ENCODE assay signal across 14 mouse cellular contexts in genomic region chr5:114179541-114179940, GRCm38 (mm10). TPM values are rescaled to one million over a fixed set of nuclear protein-coding genes. Genes with fewer than 3 reads are reported as not detected.
DNase-seq lines count a peak whose midpoint lies in the region; ATAC-seq and TF ChIP-seq lines count a peak whose summit lies in the region.
"Had no signal": no experiment of that assay in that cellular context is flagged by ENCODE, and none has a peak within 500 bp of the region (broad histone marks: within the 10 kb centered on the region; RNA-seq: fewer than 3 reads in every experiment).

No protein-coding gene starts in this region.

- H3K9me3 ChIP-seq in liver, embryonic 11.5 days (ENCODE audit: control insufficient read depth, low read length): no peaks in the 10 kb centered on the region
- no peaks in the 10 kb centered on the region for H3K9me3 ChIP-seq in midbrain, embryonic 13.5 days
- H3K9me3 ChIP-seq: embryonic facial prominence, embryonic 12.5 days; forebrain, embryonic 15.5 days; liver, embryonic 12.5 days had no signal

- no peak overlapping the region for H3K4me2 ChIP-seq in liver, embryonic 11.5 days
- no peak overlapping the region for H3K4me2 ChIP-seq in midbrain, embryonic 13.5 days (replicated peaks)
- H3K4me2 ChIP-seq: embryonic facial prominence, embryonic 12.5 days; forebrain, embryonic 15.5 days; liver, embryonic 12.5 days; midbrain, embryonic 11.5 days had no signal

- H3K4me1 ChIP-seq in liver, adult 2 months (ENCODE audit: control insufficient read depth, insufficient read depth, low read length): peaks cover 27% of the 10 kb centered on the region
- peaks cover 4% of the 10 kb centered on the region for H3K4me1 ChIP-seq in liver, embryonic 11.5 days (replicated peaks; ENCODE audit: control insufficient read depth, insufficient read depth, low read length)
- H3K4me1 ChIP-seq in midbrain, embryonic 13.5 days (replicated peaks): peaks cover 12% of the 10 kb centered on the region

- H3K79me2 ChIP-seq in liver, adult 2 months (ENCODE audit: control insufficient read depth, insufficient read depth, low read length): peaks cover 7% of the 10 kb centered on the region; the same call in 1 of the 2 replicates

- no peak for TF ChIP-seq POLR2A in liver, adult 2 months (IDR thresholded peaks at IDR 0.05; ENCODE audit: extremely low read depth, insufficient read depth, low read length)

- H3K36me3 ChIP-seq in liver, adult 2 months (ENCODE audit: control insufficient read depth, insufficient read depth, low read length): peaks cover 8% of the 10 kb centered on the region
- H3K36me3 ChIP-seq in liver, embryonic 11.5 days (ENCODE audit: control insufficient read depth, insufficient read depth, low read length): no peaks in the 10 kb centered on the region
- no peaks in the 10 kb centered on the region for H3K36me3 ChIP-seq in midbrain, embryonic 13.5 days
- H3K36me3 ChIP-seq: embryonic facial prominence, embryonic 12.5 days; forebrain, embryonic 15.5 days; liver, embryonic 12.5 days had no signal

- peak overlapping the region; percentile 82 for H3K27ac ChIP-seq in liver, adult 2 months (replicated peaks; ENCODE audit: insufficient read depth, low read depth, low read length)
- no peak overlapping the region for H3K27ac ChIP-seq in liver, embryonic 11.5 days (ENCODE audit: low read depth, low read length)
- no peak overlapping the region for H3K27ac ChIP-seq in midbrain, embryonic 13.5 days
- H3K27ac ChIP-seq: embryonic facial prominence, embryonic 12.5 days; forebrain, embryonic 15.5 days; liver, embryonic 12.5 days had no signal

- intact Hi-C loops in gastrocnemius, postnatal 14 days (cut with DNase I; ENCODE audit: low total_unique reads): no loop called here

- no peak overlapping the region for H3K4me3 ChIP-seq in liver, adult 2 months (ENCODE audit: insufficient read depth, low read depth, low read length)
- no peak overlapping the region for H3K4me3 ChIP-seq in liver, embryonic 11.5 days (ENCODE audit: low read depth, low read length)
- no peak overlapping the region for H3K4me3 ChIP-seq in midbrain, embryonic 13.5 days (replicated peaks)
- H3K4me3 ChIP-seq: embryonic facial prominence, embryonic 12.5 days; forebrain, embryonic 15.5 days; liver, embryonic 12.5 days had no signal

- no peak for ATAC-seq in liver, embryonic 11.5 days (replicated peaks; ENCODE audit: low FRiP score)
- ATAC-seq in midbrain, embryonic 13.5 days: no peak
- ATAC-seq: forebrain, embryonic 15.5 days; liver, embryonic 12.5 days had no signal

- DNase-seq in adrenal gland, adult (ENCODE audit: inconsistent age in 2 of 2, low spot score in 1 of 2): peak; percentile 71 to 83
- no peak for DNase-seq in adrenal gland, postnatal 4 days (ENCODE audit: low spot score in 2 of 2)
- DNase-seq in liver, adult 2 months (ENCODE audit: extremely low read depth, low read depth, low spot score): peak; percentile 91
- no peak for DNase-seq in liver, embryonic 11.5 days (ENCODE audit: low spot score)
- DNase-seq in gastrocnemius, postnatal 14 days: peak; percentile 64
- peak; percentile 80 for DNase-seq in lung, postnatal 25 days (ENCODE audit: low spot score)
- no peak for DNase-seq in thymus, postnatal 4 days
- DNase-seq: layer of hippocampus, postnatal 36 days had no signal

- no peak for TF ChIP-seq CTCF in liver, adult 2 months (IDR thresholded peaks at IDR 0.05; ENCODE audit: low read depth, low read length)

- H3K27me3 ChIP-seq in liver, adult 2 months (ENCODE audit: control insufficient read depth, insufficient read depth, low read length): no peaks in the 10 kb centered on the region
- no peaks in the 10 kb centered on the region for H3K27me3 ChIP-seq in liver, embryonic 11.5 days (replicated peaks; ENCODE audit: control insufficient read depth, insufficient read depth, low read length)
- H3K27me3 ChIP-seq in midbrain, embryonic 13.5 days: peaks cover 21% of the 10 kb centered on the region
- H3K27me3 ChIP-seq: liver, embryonic 12.5 days had no signal

- WGBS in liver, adult 2 months: 19% methylated on average over 11 of the region's 11 CpGs
- 81% methylated on average over 11 of the region's 11 CpGs for WGBS in liver, embryonic 11.5 days
- 89% methylated on average over 11 of the region's 11 CpGs for WGBS in midbrain, embryonic 13.5 days

- no peak overlapping the region for H3K9ac ChIP-seq in liver, adult 2 months (ENCODE audit: low read depth, low read length)
- no peak overlapping the region for H3K9ac ChIP-seq in liver, embryonic 11.5 days (ENCODE audit: low read depth, low read length)
- H3K9ac ChIP-seq in midbrain, embryonic 13.5 days (replicated peaks): no peak overlapping the region
- H3K9ac ChIP-seq: embryonic facial prominence, embryonic 12.5 days; forebrain, embryonic 15.5 days; liver, embryonic 12.5 days had no signal

RNA-seq across cellular contexts. Expression of gene Acacb, which starts 33.2 kb away (rescaled TPM):
- total RNA-seq in adrenal gland, postnatal 4 days (2021): 10 to 100 TPM; 25.6 to 31.5 TPM
- total RNA-seq in liver, adult 2 months (2014; rRNA removed): 26.8 and 39.4 TPM in 2 replicates
- 27.9 and 45.8 TPM in 2 replicates for polyA plus RNA-seq in liver, adult 2 months (2012; rRNA removed)
- 0.86 and 1.2 TPM in 2 replicates for polyA plus RNA-seq in liver, embryonic 11.5 days (2014; fragmentation: Nextera tagmentation; extraction: Ambion mirVana)
- 10 to 100 TPM; 66.4 to 98.1 TPM for total RNA-seq in gastrocnemius, postnatal 14 days (2021)
- 2.4 and 2.9 TPM in 2 replicates for polyA plus RNA-seq in midbrain, embryonic 13.5 days (2015; fragmentation: Nextera tagmentation; extraction: Ambion mirVana)
- total RNA-seq: neutrophil, adult 5-6 weeks had no signal

RNA-seq across cellular contexts. Expression of gene Ung, which starts 49.4 kb away (rescaled TPM):
- 10 to 100 TPM; 15.3 to 17.0 TPM for total RNA-seq in adrenal gland, postnatal 4 days (2021)
- 2.4 and 4.6 TPM in 2 replicates for total RNA-seq in liver, adult 2 months (2014; rRNA removed)
- 5.0 and 5.3 TPM in 2 replicates for polyA plus RNA-seq in liver, adult 2 months (2012; rRNA removed)
- polyA plus RNA-seq in liver, embryonic 11.5 days (2014; fragmentation: Nextera tagmentation; extraction: Ambion mirVana): 41.8 and 47.1 TPM in 2 replicates
- total RNA-seq in gastrocnemius, postnatal 14 days (2021): 1 to 10 TPM; 6.5 to 7.2 TPM
- 14.8 and 17.4 TPM in 2 replicates for polyA plus RNA-seq in midbrain, embryonic 13.5 days (2015; fragmentation: Nextera tagmentation; extraction: Ambion mirVana)

RNA-seq across cellular contexts. Expression of gene Alkbh2, which starts 51.5 kb away (rescaled TPM):
- 10 to 100 TPM in 1 of 2 experiments, 1 to 10 TPM in 1; 7.9 to 12.9 TPM for total RNA-seq in adrenal gland, postnatal 4 days (2021)
- 3.1 and 5.1 TPM in 2 replicates for total RNA-seq in liver, adult 2 months (2014; rRNA removed)
- 7.0 and 10.1 TPM in 2 replicates for polyA plus RNA-seq in liver, adult 2 months (2012; rRNA removed)
- polyA plus RNA-seq in liver, embryonic 11.5 days (2014; fragmentation: Nextera tagmentation; extraction: Ambion mirVana): 13.1 and 13.4 TPM in 2 replicates
- total RNA-seq in gastrocnemius, postnatal 14 days (2021): 1 to 10 TPM; 1.1 to 1.5 TPM
- 5.8 and 6.0 TPM in 2 replicates for polyA plus RNA-seq in midbrain, embryonic 13.5 days (2015; fragmentation: Nextera tagmentation; extraction: Ambion mirVana)

Comparison
In these comparisons a context has a peak if more than half of its experiments do, and no peak if none do; other contexts are left out.
1. DNase-seq: peak in adrenal gland, adult (2 of 2), liver, adult 2 months (single experiment), gastrocnemius, postnatal 14 days (single experiment) and lung, postnatal 25 days (single experiment); none in adrenal gland, postnatal 4 days (0 of 2), liver, embryonic 11.5 days (single experiment) and thymus, postnatal 4 days (single experiment).